Mouse (Mus musculus): Measurements from ENCODE around the gene Fam78b. TPM values are rescaled to one million over a fixed set of nuclear protein-coding genes. Genes with fewer than 3 reads are reported as not detected.

Gene Fam78b
- polyA plus RNA-seq, 1 experiment, result 0.17 TPM

- no peak overlapping the region for H3K27ac ChIP-seq (ENCODE audit: control insufficient read depth, insufficient read depth, low read depth, low read length)
- TF ChIP-seq CTCF (IDR thresholded peaks at IDR 0.05; ENCODE audit: control insufficient read depth, insufficient read depth, insufficient replicate concordance, low read depth, low read length) (no peak), POLR2A (IDR thresholded peaks at IDR 0.05; ENCODE audit: control insufficient read depth, low read depth, low read length) (no peak)
Observed at GRCm38 (mm10) chr1:167070306-167070705, 69.1 kb downstream of the Fam78b start.

GRCm38 (mm10) chr1:167075726-167076125, 74.5 kb downstream of the Fam78b start:
- Histone ChIP-seq H3K27ac (ENCODE audit: control insufficient read depth, insufficient read depth, low read depth, low read length) (no peak overlapping the region), H3K27me3 (ENCODE audit: control insufficient read depth, insufficient read depth, low read length) (no peaks in the 10 kb centered on the region), H3K4me1 (ENCODE audit: control insufficient read depth, insufficient read depth, low read length) (no peaks in the 10 kb centered on the region), H3K36me3 (ENCODE audit: control insufficient read depth, insufficient read depth, low read length) (no peaks in the 10 kb centered on the region), H3K4me3 (ENCODE audit: control insufficient read depth, low read depth, low read length) (no peak overlapping the region)
- TF ChIP-seq POLR2A (IDR thresholded peaks at IDR 0.05; ENCODE audit: control insufficient read depth, low read depth, low read length) (no peak), CTCF (IDR thresholded peaks at IDR 0.05; ENCODE audit: control insufficient read depth, insufficient read depth, insufficient replicate concordance, low read depth, low read length) (no peak)

More at GRCm38 (mm10) chr1:167070306-167070705, 69.1 kb downstream of the Fam78b start:
- Histone ChIP-seq H3K27me3 (ENCODE audit: control insufficient read depth, insufficient read depth, low read length) (no peaks in the 10 kb centered on the region), H3K4me1 (ENCODE audit: control insufficient read depth, insufficient read depth, low read length) (no peaks in the 10 kb centered on the region), H3K36me3 (ENCODE audit: control insufficient read depth, insufficient read depth, low read length) (no peaks in the 10 kb centered on the region), H3K4me3 (ENCODE audit: control insufficient read depth, low read depth, low read length) (no peak overlapping the region)

GRCm38 (mm10) chr1:167079476-167079875, 78.3 kb downstream of the Fam78b start:
- Histone ChIP-seq H3K36me3 (ENCODE audit: control insufficient read depth, insufficient read depth, low read length) (no peaks in the 10 kb centered on the region), H3K27ac (ENCODE audit: control insufficient read depth, insufficient read depth, low read depth, low read length) (no peak overlapping the region), H3K4me3 (ENCODE audit: control insufficient read depth, low read depth, low read length) (no peak overlapping the region), H3K4me1 (ENCODE audit: control insufficient read depth, insufficient read depth, low read length) (no peaks in the 10 kb centered on the region), H3K27me3 (ENCODE audit: control insufficient read depth, insufficient read depth, low read length) (no peaks in the 10 kb centered on the region)
- TF ChIP-seq CTCF (IDR thresholded peaks at IDR 0.05; ENCODE audit: control insufficient read depth, insufficient read depth, insufficient replicate concordance, low read depth, low read length), result no peak
- TF ChIP-seq POLR2A (IDR thresholded peaks at IDR 0.05; ENCODE audit: control insufficient read depth, low read depth, low read length), result no peak

GRCm38 (mm10) chr1:167081946-167082345, 80.7 kb downstream of the Fam78b start:
- H3K27me3 ChIP-seq (ENCODE audit: control insufficient read depth, insufficient read depth, low read length), result no peaks in the 10 kb centered on the region
- TF ChIP-seq POLR2A (IDR thresholded peaks at IDR 0.05; ENCODE audit: control insufficient read depth, low read depth, low read length) (no peak), CTCF (IDR thresholded peaks at IDR 0.05; ENCODE audit: control insufficient read depth, insufficient read depth, insufficient replicate concordance, low read depth, low read length) (no peak)
- H3K27ac ChIP-seq (ENCODE audit: control insufficient read depth, insufficient read depth, low read depth, low read length), result no peak overlapping the region
- H3K4me3 ChIP-seq (ENCODE audit: control insufficient read depth, low read depth, low read length), result no peak overlapping the region
- H3K4me1 ChIP-seq (ENCODE audit: control insufficient read depth, insufficient read depth, low read length), result no peaks in the 10 kb centered on the region
- no peaks in the 10 kb centered on the region for H3K36me3 ChIP-seq (ENCODE audit: control insufficient read depth, insufficient read depth, low read length)

- Histone ChIP-seq H3K4me3 (ENCODE audit: control insufficient read depth, low read depth, low read length) (no peak overlapping the region), H3K36me3 (ENCODE audit: control insufficient read depth, insufficient read depth, low read length) (no peaks in the 10 kb centered on the region), H3K4me1 (ENCODE audit: control insufficient read depth, insufficient read depth, low read length) (no peaks in the 10 kb centered on the region), H3K27ac (ENCODE audit: control insufficient read depth, insufficient read depth, low read depth, low read length) (no peak overlapping the region), H3K27me3 (ENCODE audit: control insufficient read depth, insufficient read depth, low read length) (no peaks in the 10 kb centered on the region)
- TF ChIP-seq POLR2A (IDR thresholded peaks at IDR 0.05; ENCODE audit: control insufficient read depth, low read depth, low read length) (no peak), CTCF (IDR thresholded peaks at IDR 0.05; ENCODE audit: control insufficient read depth, insufficient read depth, insufficient replicate concordance, low read depth, low read length) (no peak)
Observed at GRCm38 (mm10) chr1:167082506-167083100, 81.4 kb downstream of the Fam78b start.

GRCm38 (mm10) chr1:167083181-167083580, 82.0 kb downstream of the Fam78b start:
- Histone ChIP-seq H3K4me3 (ENCODE audit: control insufficient read depth, low read depth, low read length) (no peak overlapping the region), H3K4me1 (ENCODE audit: control insufficient read depth, insufficient read depth, low read length) (no peaks in the 10 kb centered on the region), H3K27ac (ENCODE audit: control insufficient read depth, insufficient read depth, low read depth, low read length) (no peak overlapping the region), H3K27me3 (ENCODE audit: control insufficient read depth, insufficient read depth, low read length) (no peaks in the 10 kb centered on the region), H3K36me3 (ENCODE audit: control insufficient read depth, insufficient read depth, low read length) (no peaks in the 10 kb centered on the region)
- no peak for TF ChIP-seq POLR2A (IDR thresholded peaks at IDR 0.05; ENCODE audit: control insufficient read depth, low read depth, low read length)
- no peak for TF ChIP-seq CTCF (IDR thresholded peaks at IDR 0.05; ENCODE audit: control insufficient read depth, insufficient read depth, insufficient replicate concordance, low read depth, low read length)

GRCm38 (mm10) chr1:167084330-167084729, 83.1 kb downstream of the Fam78b start:
- Histone ChIP-seq H3K4me3 (ENCODE audit: control insufficient read depth, low read depth, low read length) (no peak overlapping the region), H3K27me3 (ENCODE audit: control insufficient read depth, insufficient read depth, low read length) (no peaks in the 10 kb centered on the region), H3K36me3 (ENCODE audit: control insufficient read depth, insufficient read depth, low read length) (no peaks in the 10 kb centered on the region), H3K27ac (ENCODE audit: control insufficient read depth, insufficient read depth, low read depth, low read length) (no peak overlapping the region), H3K4me1 (ENCODE audit: control insufficient read depth, insufficient read depth, low read length) (no peaks in the 10 kb centered on the region)
- TF ChIP-seq POLR2A (IDR thresholded peaks at IDR 0.05; ENCODE audit: control insufficient read depth, low read depth, low read length), result no peak
- TF ChIP-seq CTCF (IDR thresholded peaks at IDR 0.05; ENCODE audit: control insufficient read depth, insufficient read depth, insufficient replicate concordance, low read depth, low read length), result no peak

All from testis, adult 2 months (tissue).